Mouse (Mus musculus): ENCODE results near the gene Ankrd61. TPM values are rescaled to one million over a fixed set of nuclear protein-coding genes. Genes with fewer than 3 reads are reported as not detected.
A peak's percentile ranks its signal among the peaks of the same experiment; 100 is the strongest.

Gene Ankrd61
- polyA plus RNA-seq, 1 experiment from 2014 or later: 0.36 TPM

GRCm38 (mm10) chr5:143929291-143929690, 31.8 kb upstream of the Ankrd61 start:
- no peak for ATAC-seq (ENCODE audit: low read depth)
- H3K4me3 ChIP-seq (ENCODE audit: low read length): no peak overlapping the region
- no peak overlapping the region for H3K9ac ChIP-seq (ENCODE audit: low read length)
- no peaks in the 10 kb centered on the region for H3K27me3 ChIP-seq (ENCODE audit: control insufficient read depth, insufficient read depth, low read depth, low read length)
- H3K27ac ChIP-seq (ENCODE audit: low read length): no peak overlapping the region
- H3K4me2 ChIP-seq (ENCODE audit: low read depth, low read length): no peak overlapping the region
- no peaks in the 10 kb centered on the region for H3K4me1 ChIP-seq (replicated peaks; ENCODE audit: control insufficient read depth, insufficient read depth, low read length)
- H3K36me3 ChIP-seq (ENCODE audit: control insufficient read depth, insufficient read depth, low read length): peaks cover 36% of the 10 kb centered on the region
- WGBS: 83% methylated on average over 4 of the region's 4 CpGs
- H3K9me3 ChIP-seq (ENCODE audit: control insufficient read depth, low read length): no peaks in the 10 kb centered on the region

GRCm38 (mm10) chr5:143927875-143928274, 30.4 kb upstream of the Ankrd61 start, which contains the start of gene Gm42421:
Gene Gm42421, plus strand, starts transcription at chr5:143928175.
- Histone ChIP-seq H3K36me3 (ENCODE audit: control insufficient read depth, insufficient read depth, low read length) (peaks cover 42% of the 10 kb centered on the region), H3K27ac (ENCODE audit: low read length) (no peak within 1 kb of the TSS), H3K9ac (ENCODE audit: low read length) (no peak within 1 kb of the TSS), H3K27me3 (ENCODE audit: control insufficient read depth, insufficient read depth, low read depth, low read length) (no peaks in the 10 kb centered on the region), H3K4me3 (ENCODE audit: low read length) (no peak within 1 kb of the TSS), H3K9me3 (ENCODE audit: control insufficient read depth, low read length) (no peaks in the 10 kb centered on the region), H3K4me1 (replicated peaks; ENCODE audit: control insufficient read depth, insufficient read depth, low read length) (no peaks in the 10 kb centered on the region), H3K4me2 (ENCODE audit: low read depth, low read length) (no peak within 1 kb of the TSS)
- 94% methylated on average over 8 of the region's 8 CpGs for WGBS
- no peak for ATAC-seq (ENCODE audit: low read depth)

- ATAC-seq (ENCODE audit: low read depth): no peak
- H3K27ac ChIP-seq (ENCODE audit: low read length): no peak overlapping the region
- no peaks in the 10 kb centered on the region for H3K4me1 ChIP-seq (replicated peaks; ENCODE audit: control insufficient read depth, insufficient read depth, low read length)
- H3K4me2 ChIP-seq (ENCODE audit: low read depth, low read length): no peak overlapping the region
- H3K27me3 ChIP-seq (ENCODE audit: control insufficient read depth, insufficient read depth, low read depth, low read length): no peaks in the 10 kb centered on the region
- peaks cover 39% of the 10 kb centered on the region for H3K36me3 ChIP-seq (ENCODE audit: control insufficient read depth, insufficient read depth, low read length)
- H3K9ac ChIP-seq (ENCODE audit: low read length): no peak overlapping the region
- no peak overlapping the region for H3K4me3 ChIP-seq (ENCODE audit: low read length)
- WGBS: 84% methylated on average over 6 of the region's 6 CpGs
- no peaks in the 10 kb centered on the region for H3K9me3 ChIP-seq (ENCODE audit: control insufficient read depth, low read length)
These were observed 27.4 kb upstream of the Ankrd61 start for GRCm38 (mm10) chr5:143924781-143925452.

GRCm38 (mm10) chr5:143918120-143918519, 20.6 kb upstream of the Ankrd61 start:
- peaks cover 26% of the 10 kb centered on the region for H3K36me3 ChIP-seq (ENCODE audit: control insufficient read depth, insufficient read depth, low read length)
- 89% methylated on average over 3 of the region's 3 CpGs for WGBS

GRCm38 (mm10) chr5:143917418-143917817, 19.9 kb upstream of the Ankrd61 start:
- Histone ChIP-seq H3K27me3 (ENCODE audit: control insufficient read depth, insufficient read depth, low read depth, low read length) (no peaks in the 10 kb centered on the region), H3K4me3 (ENCODE audit: low read length) (no peak overlapping the region), H3K9me3 (ENCODE audit: control insufficient read depth, low read length) (no peaks in the 10 kb centered on the region), H3K36me3 (ENCODE audit: control insufficient read depth, insufficient read depth, low read length) (peaks cover 24% of the 10 kb centered on the region), H3K4me2 (ENCODE audit: low read depth, low read length) (no peak overlapping the region), H3K4me1 (replicated peaks; ENCODE audit: control insufficient read depth, insufficient read depth, low read length) (no peaks in the 10 kb centered on the region), H3K27ac (ENCODE audit: low read length) (no peak overlapping the region), H3K9ac (ENCODE audit: low read length) (no peak overlapping the region)
- no peak; the same call in 1 of the 2 replicates for ATAC-seq (ENCODE audit: low read depth)
- WGBS: 45% methylated on average over 5 of the region's 5 CpGs

More at GRCm38 (mm10) chr5:143918120-143918519, 20.6 kb upstream of the Ankrd61 start:
- Histone ChIP-seq H3K9me3 (ENCODE audit: control insufficient read depth, low read length) (no peaks in the 10 kb centered on the region), H3K27me3 (ENCODE audit: control insufficient read depth, insufficient read depth, low read depth, low read length) (no peaks in the 10 kb centered on the region), H3K4me3 (ENCODE audit: low read length) (no peak overlapping the region), H3K9ac (ENCODE audit: low read length) (no peak overlapping the region), H3K27ac (ENCODE audit: low read length) (no peak overlapping the region), H3K4me1 (replicated peaks; ENCODE audit: control insufficient read depth, insufficient read depth, low read length) (no peaks in the 10 kb centered on the region), H3K4me2 (ENCODE audit: low read depth, low read length) (no peak overlapping the region)
- ATAC-seq (ENCODE audit: low read depth): no peak

- Histone ChIP-seq H3K27me3 (ENCODE audit: control insufficient read depth, insufficient read depth, low read depth, low read length) (no peaks in the 10 kb centered on the region), H3K4me2 (ENCODE audit: low read depth, low read length) (no peak overlapping the region), H3K36me3 (ENCODE audit: control insufficient read depth, insufficient read depth, low read length) (peaks cover 18% of the 10 kb centered on the region), H3K9me3 (ENCODE audit: control insufficient read depth, low read length) (no peaks in the 10 kb centered on the region), H3K4me1 (replicated peaks; ENCODE audit: control insufficient read depth, insufficient read depth, low read length) (peaks cover under 1% of the 10 kb centered on the region; the same call in 1 of the 2 replicates), H3K27ac (ENCODE audit: low read length) (no peak overlapping the region), H3K4me3 (ENCODE audit: low read length) (no peak overlapping the region), H3K9ac (ENCODE audit: low read length) (no peak overlapping the region)
- no peak for ATAC-seq (ENCODE audit: low read depth)
- 94% methylated on average over 9 of the region's 9 CpGs for WGBS
These were observed 18.7 kb upstream of the Ankrd61 start for GRCm38 (mm10) chr5:143916221-143916620.

GRCm38 (mm10) chr5:143909417-143910400, 12.2 kb upstream of the Ankrd61 start, which contains the start of the genes Aimp2 and Pms2:
Gene Aimp2, minus strand, starts transcription at chr5:143909847.
Gene Pms2, plus strand, starts transcription at chr5:143909964.
- ATAC-seq (ENCODE audit: low read depth): peak; percentile 100
- Histone ChIP-seq H3K36me3 (ENCODE audit: control insufficient read depth, insufficient read depth, low read length) (peaks cover 7% of the 10 kb centered on the region; the same call in 1 of the 2 replicates), H3K9ac (ENCODE audit: low read length) (peak within 1 kb of the TSS; percentile 76), H3K9me3 (ENCODE audit: control insufficient read depth, low read length) (no peaks in the 10 kb centered on the region), H3K4me2 (ENCODE audit: low read depth, low read length) (peak within 1 kb of the TSS; percentile 82), H3K27ac (ENCODE audit: low read length) (peak within 1 kb of the TSS; percentile 93), H3K27me3 (ENCODE audit: control insufficient read depth, insufficient read depth, low read depth, low read length) (no peaks in the 10 kb centered on the region), H3K4me3 (ENCODE audit: low read length) (peak within 1 kb of the TSS; percentile 68), H3K4me1 (replicated peaks; ENCODE audit: control insufficient read depth, insufficient read depth, low read length) (peaks cover 20% of the 10 kb centered on the region)
- WGBS: under 1% methylated on average over 70 of the region's 70 CpGs

GRCm38 (mm10) chr5:143908926-143909325, 11.4 kb upstream of the Ankrd61 start:
- H3K9me3 ChIP-seq (ENCODE audit: control insufficient read depth, low read length): no peaks in the 10 kb centered on the region
- no peak for ATAC-seq (ENCODE audit: low read depth)
- peaks cover 9% of the 10 kb centered on the region for H3K36me3 ChIP-seq (ENCODE audit: control insufficient read depth, insufficient read depth, low read length)
- no peaks in the 10 kb centered on the region for H3K27me3 ChIP-seq (ENCODE audit: control insufficient read depth, insufficient read depth, low read depth, low read length)
- peak overlapping the region; percentile 76 for H3K4me2 ChIP-seq (ENCODE audit: low read depth, low read length)
- H3K27ac ChIP-seq (ENCODE audit: low read length): peak overlapping the region; percentile 93
- peak overlapping the region; percentile 68 for H3K4me3 ChIP-seq (ENCODE audit: low read length)
- WGBS: 1% methylated on average over 9 of the region's 9 CpGs
- peaks cover 20% of the 10 kb centered on the region for H3K4me1 ChIP-seq (replicated peaks; ENCODE audit: control insufficient read depth, insufficient read depth, low read length)
- H3K9ac ChIP-seq (ENCODE audit: low read length): peak overlapping the region; percentile 76

GRCm38 (mm10) chr5:143906429-143906828, 8.9 kb upstream of the Ankrd61 start:
- Histone ChIP-seq H3K4me1 (replicated peaks; ENCODE audit: control insufficient read depth, insufficient read depth, low read length) (peaks cover 20% of the 10 kb centered on the region), H3K9ac (ENCODE audit: low read length) (no peak overlapping the region), H3K4me2 (ENCODE audit: low read depth, low read length) (no peak overlapping the region), H3K4me3 (ENCODE audit: low read length) (no peak overlapping the region), H3K36me3 (ENCODE audit: control insufficient read depth, insufficient read depth, low read length) (peaks cover 16% of the 10 kb centered on the region), H3K9me3 (ENCODE audit: control insufficient read depth, low read length) (no peaks in the 10 kb centered on the region), H3K27ac (ENCODE audit: low read length) (no peak overlapping the region), H3K27me3 (ENCODE audit: control insufficient read depth, insufficient read depth, low read depth, low read length) (no peaks in the 10 kb centered on the region)
- no peak for ATAC-seq (ENCODE audit: low read depth)
- WGBS: 79% methylated on average over 8 of the region's 8 CpGs
